Mouse (Mus musculus) adrenal gland, adult 18-20 months (tissue): Measurements from ENCODE around the gene Tmem132d. TPM values are rescaled to one million over a fixed set of nuclear protein-coding genes. Genes with fewer than 3 reads are reported as not detected.
"Not testable (repeated sequence)": the region's sequence is repeated elsewhere in the genome, so short reads cannot be mapped to it uniquely, and the experiment has no call there.

ENCODE experiments used
- DNase-seq, 2 experiments: peaks; one replicate each; pipeline ENCODE4 v3.0.0; 2021 to 2022; ENCODE audit warnings: low spot score in 2 of 2
- total RNA-seq, 2 experiments: library from RNA; stranded (reverse); gene quantifications; 1 replicate in 1 of 2; 2 replicates in 1 of 2; pipeline ENCODE4 v1.2.3; 2021

Tmem132d gene
- total RNA-seq, 2 experiments from 2014 or later, result 0.06 TPM; not detected in 1

DNA sequence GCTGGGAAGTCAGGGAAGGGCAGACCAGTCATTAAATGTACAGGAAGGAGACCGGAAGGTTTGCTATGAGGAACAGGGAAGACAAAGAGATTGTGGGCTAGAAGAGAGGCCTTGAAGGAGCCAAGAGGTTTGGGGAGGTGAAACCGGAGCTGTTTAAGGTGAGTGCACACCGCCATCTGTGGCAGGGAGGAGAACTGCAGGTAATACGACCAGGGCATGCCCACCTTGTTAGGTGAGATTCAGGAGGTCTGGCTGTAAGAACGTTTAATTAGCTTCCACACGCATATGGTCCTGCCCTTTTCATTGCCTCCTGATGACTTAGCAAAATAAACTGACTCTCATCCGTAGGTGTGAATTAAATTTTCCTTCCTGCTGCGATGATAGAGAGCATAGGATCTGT is 485.6 kb downstream of the Tmem132d start:
- peak in 1 of 2 experiments; percentile 9 for DNase-seq

DNA sequence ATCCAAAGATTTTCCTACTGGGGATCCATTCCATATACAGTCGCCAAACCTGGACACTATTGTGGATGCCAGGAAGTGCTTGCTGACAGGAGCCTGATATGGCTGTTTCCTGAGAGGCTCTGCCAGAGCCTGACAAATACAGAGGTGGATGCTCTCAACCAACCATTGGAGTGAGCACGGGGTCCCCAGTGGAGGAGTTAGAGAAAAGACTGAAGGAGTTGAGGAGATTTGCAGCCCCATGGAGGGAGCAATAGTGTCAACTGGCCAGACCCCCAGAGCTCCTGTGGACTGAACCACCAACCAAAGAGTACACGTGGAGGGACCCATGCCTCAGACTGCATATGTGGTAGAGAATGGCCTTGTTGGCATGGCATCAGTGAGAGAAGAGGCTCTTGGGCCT is 490.7 kb downstream of the Tmem132d start:
- DNase-seq, result not testable (repeated sequence)

DNA sequence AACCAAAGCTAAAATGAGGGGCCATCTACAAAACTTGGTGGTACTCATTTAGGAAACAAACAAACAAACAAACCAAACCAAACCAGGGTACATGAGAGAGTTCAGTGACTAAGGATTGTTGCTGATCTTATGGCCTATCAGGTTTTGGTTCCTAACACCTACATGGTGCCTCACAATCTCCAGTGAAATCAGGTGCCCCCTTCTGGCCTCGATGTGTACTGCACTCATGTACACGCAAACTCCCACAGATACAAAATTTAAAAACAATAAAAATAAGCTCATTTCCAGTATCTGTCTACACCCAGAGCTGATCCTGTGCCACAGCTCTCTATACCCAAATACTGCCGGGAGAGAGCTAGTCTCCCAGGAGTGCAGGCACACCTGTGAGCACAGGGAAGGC is 495.0 kb downstream of the Tmem132d start:
- no peak for DNase-seq

DNA sequence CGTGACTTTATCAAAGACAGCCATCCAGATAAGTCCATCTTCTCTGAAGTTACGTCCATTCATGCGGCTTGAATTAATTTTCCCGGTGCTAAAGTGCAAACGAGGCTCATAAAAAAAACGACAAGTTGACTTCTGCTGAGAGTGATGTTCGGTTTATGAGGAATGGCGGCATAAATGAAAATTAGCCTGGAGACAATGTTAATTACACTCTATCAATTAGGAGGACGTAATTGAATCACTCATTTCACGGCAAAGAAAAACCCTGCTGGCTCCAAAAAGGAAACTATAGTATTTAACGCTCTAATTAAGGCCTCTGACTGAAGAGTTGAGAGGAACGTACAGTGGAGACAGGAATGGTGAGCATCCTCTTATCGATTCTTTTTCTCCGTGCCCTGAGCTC is 503.2 kb downstream of the Tmem132d start:
- no peak for DNase-seq

DNA sequence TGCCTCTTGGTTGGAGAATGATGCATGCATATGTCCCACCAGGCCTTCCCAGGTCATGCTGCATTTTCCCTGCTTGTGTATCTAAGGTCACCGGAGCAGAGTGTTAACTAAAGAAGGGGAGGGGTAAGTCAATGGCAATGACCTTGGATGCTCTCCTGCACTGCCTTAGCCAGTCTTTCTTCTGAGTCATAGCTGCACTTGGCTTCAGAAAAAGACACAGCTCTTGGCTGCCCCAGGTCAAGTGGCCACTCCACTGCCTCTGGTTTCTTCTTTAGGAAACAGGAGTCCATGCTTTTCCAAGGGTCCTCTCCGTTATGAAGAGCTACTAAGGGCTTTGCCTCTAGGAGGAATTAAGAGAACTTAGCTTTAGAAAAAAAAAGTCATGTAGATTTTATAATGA is 506.2 kb downstream of the Tmem132d start:
- no peak for DNase-seq

DNA sequence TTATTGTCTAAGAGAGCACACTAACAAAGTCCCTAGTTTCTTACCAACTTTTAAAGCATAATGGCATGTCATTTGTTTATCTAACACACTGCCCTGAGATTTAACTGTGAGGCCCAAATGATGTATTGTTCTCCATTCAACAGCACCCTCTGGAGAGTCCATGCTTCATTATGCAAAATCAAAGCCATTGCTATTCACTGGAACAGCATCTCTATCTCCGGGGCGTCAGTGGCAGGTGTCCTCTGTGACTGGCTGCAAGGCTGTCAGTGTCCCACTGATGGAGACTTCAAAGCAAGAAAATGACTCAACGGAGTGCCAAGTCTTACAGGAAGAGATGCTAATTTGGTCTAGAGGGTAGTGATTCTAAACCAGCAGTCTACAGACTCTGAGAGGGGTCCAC is 508.8 kb downstream of the Tmem132d start:
- DNase-seq, result no peak

DNA sequence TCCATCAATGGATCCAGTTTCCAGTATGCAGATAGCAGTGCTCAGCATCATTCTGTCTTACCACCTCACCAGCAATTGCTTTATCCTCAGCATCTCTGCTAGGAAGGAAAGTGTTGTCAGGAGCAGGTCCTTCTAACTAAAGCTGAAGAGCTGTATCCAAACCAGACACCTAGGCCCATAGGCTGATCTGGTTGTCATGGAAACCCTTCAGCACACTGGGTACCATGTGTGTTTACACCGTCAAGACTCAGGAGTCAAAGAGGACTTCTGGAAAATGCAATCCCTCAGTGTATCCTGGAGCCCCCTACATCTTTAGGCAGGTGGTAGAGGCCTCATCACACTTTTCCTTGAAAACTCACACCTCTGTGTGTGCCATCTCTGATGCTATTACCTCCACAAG is 513.7 kb downstream of the Tmem132d start:
- no peak for DNase-seq

DNA sequence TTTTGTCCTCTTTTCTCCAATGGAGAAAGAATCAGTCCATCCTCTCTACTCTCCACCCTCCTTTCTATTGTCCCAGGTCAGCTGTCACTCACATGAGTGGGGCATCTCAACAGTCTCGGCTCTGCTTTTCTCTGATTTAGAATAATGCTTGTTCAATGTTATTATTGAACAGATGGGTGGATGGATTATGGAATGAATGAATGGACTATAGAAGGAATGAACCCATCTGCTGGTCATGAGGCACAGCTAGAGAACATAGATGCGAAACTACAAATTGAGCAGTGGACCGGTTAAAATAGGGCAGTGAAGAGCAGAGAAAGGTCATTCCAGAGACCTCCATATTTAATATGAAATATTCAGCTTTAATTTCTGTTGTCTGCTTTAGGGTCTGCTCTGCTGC is 514.5 kb downstream of the Tmem132d start:
- DNase-seq, result no peak

DNA sequence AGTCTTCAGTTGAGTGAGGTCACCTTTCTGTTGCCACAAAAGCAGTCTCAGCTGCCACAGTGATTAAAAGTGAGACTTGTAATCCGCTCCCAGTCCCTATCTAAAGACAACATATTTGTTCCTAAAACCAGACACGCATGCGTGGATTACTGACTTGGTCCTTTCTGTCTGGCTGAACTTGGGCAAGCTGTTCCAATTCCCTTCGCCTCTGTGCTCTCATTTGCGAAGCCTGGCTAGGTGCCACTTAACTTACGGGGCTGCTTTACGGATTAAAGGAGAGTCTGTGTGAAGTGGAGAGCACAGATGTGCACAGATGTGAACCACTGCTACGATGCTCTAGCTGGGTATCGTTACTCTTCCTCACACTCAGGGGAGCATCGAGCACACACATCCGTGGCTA is 518.7 kb downstream of the Tmem132d start:
- DNase-seq, result no peak

DNA sequence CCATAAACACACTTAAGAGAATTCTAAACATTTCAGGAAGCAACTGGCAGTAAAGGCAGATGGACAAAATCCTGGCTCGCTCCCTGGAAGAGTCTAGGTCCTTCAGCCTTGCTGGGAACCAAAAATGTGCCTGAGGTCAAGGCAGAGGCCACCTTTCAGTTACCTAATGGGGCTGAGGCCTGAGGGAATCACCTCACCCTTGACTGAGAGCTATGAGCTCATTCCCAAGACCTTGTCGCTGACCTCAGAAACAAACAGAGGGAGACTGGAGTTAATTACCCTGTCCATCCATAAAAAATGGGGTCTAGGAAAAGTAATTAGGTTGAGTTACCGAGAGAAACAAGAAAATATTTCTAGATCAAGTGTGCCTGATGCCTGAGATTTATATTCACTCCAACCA is 521.3 kb downstream of the Tmem132d start:
- no peak for DNase-seq

DNA sequence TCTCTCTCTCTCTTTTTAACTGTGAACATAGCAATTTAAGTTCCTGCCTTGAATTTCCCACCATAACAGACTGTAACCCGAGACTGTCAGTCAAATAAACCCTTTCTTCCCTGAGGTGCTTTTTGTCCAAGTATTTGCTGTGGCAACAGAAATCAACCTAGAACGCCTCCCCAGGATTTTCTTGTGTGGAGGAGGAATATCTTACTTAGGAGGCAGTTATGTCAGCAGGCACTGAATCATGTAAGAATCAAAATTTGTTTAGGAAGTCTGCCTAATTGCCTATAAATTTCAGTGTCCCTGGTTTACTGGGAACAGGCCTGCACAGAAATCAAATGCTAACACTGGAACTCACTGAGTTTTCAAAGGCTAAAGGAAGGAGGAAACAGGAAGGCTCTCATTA is 522.5 kb downstream of the Tmem132d start:
- no peak for DNase-seq

DNA sequence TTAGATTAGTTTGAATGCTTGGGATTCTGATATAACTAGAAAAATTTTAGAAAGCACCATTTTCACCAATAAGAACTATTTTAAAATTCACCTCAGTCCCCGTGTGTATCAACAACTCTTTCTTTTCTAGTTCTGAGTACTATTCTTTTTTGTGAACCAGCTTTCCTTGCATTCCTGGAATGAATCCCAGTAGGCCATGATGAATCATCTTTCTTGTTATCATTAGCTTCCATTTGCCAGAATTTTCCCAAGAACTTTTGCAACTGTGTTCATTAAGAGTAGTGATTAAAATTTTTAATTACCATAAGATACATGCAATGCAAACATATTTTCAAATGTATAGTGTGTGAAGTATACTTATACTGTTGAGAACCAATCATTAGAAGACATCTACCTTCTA is 537.7 kb downstream of the Tmem132d start:
- no peak for DNase-seq

DNA sequence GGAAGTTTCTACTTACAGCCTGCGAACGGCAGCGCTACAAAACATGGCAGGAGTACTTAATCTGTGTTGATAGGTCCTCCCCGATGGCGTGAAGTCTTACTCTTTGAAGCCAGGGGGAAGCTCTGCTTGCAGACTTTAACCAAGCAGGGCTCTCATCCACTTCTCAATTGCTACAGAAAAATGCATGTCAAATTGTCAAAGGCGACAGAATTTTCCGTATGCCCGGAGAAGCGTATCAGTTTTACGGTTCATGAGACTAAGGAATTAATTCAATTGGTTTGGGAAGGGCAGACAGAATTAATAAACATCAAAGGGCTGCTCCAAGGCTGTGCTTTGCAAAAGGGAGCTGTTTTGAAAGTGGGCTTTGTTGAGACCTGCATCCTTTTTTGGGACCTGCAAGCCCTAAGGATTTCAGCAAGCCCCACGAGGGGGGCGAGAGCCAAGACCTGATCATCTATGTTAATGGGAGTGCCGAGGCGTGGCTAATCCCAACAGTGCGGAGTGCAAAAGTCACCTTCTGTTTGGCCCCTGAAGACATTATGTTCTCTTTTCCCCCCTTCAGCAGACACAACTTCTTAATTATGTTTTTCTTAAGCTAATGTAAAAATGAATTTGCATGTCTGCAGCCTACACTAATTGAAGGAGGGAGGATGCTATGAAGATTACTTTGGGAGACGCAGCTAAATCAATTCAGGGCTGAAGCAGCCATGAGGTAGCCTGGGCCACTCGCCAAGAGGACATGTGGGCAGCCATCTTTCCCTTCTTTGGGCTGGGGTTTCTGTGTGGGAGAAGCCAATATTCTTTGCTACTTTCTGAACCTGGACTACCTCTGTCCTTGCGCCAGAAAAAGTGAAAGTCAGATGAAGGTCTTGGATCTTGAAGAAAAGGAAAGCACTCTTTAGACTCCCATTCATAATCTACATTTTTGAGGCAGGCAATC is 547.0 kb downstream of the Tmem132d start:
- DNase-seq, result no peak

DNA sequence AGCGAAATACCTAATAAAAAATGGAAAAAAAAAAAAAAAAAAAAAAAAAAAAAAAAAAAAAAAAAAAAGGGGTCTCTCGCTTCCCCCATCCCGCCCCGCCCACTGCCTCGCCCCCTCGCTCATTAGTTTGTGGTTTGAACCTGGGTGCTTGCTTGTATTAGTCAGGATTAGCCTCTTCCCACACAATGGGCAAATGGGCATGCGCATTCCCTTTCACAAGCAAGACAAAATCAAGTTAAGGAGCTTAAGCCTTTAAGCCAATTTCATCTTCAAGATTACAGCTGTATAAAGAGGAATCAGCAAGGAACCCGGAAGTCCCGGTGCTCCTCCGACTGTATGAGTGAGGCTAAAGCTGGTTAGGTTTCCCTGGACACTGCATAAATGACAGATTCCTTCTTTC is 549.9 kb downstream of the Tmem132d start:
- DNase-seq, result no peak

DNA sequence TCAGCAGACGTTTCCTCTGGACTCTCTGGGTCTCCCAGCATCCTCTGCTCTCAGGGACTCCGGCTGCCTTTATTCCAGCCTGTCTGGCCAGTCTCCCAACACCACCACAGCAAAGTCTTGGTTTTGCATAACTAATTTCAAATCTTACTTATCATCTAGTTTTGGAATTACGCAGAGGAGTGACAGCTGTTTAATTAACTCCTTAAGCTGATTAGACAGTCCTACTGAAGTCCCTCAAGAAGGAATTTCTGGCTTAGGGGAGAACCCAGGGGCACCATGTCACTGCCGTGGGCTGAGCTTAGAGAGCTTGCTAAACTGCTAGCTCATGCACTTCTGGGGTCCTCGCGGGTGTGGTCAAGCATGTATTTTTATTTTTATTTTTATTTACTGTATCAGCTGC is 558.4 kb downstream of the Tmem132d start:
- no peak for DNase-seq

DNA sequence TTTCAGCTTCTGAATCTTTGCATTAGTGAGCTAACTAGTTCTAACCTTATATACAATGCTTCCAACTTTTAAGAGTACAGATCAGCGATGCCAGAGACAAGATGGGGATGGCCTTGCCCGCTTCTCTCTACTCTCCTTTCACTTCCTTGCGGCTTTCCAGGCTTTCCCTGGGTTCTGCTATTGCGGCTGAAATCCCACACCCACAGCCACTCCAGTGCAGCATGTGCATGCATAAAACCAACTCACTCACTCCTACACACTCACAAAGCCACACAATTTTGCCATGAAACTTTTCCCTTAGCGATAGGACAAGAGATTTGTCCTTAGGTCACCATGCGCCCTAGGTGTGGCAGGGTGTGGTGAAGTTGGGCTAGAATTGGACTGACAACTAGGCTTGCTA is 567.7 kb downstream of the Tmem132d start:
- DNase-seq, result no peak

DNA sequence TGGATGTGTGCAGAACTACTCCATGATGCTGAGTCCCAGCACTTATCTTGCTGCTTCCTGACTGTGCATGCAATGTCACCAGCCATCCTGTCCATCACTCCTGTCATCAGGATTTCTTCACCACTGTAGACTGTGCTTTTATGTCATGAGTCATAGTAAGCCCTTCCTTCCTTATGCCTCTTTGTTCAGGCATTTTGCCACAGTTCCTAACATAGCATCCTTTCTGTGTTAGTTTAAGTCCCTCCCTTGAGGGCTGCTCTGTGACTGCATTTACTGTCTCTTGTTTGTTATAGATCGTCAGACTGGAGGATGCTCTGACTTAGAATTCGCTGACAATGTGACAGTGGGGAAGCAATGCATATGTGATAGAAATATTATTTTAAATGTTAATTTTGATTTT is 573.2 kb downstream of the Tmem132d start:
- DNase-seq, result no peak

DNA sequence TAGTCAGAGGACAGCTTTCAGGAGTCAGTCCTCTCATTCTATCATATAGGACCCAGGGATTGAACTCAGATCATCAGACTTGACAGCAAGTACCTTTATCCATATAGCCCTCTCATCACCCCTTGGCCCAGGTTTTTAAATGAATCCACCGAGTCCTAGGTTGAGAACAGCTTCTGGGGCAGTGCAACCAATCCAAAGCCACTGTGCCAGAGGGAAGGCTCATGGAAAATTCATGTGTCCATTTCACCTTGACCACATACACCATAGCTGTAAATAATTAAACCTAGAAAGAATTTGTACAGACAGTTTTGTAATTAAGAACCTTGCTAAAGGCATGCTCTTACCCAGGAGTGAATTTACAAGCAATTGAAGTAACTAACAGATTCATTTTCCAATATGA is 580.6 kb downstream of the Tmem132d start:
- no peak for DNase-seq

DNA sequence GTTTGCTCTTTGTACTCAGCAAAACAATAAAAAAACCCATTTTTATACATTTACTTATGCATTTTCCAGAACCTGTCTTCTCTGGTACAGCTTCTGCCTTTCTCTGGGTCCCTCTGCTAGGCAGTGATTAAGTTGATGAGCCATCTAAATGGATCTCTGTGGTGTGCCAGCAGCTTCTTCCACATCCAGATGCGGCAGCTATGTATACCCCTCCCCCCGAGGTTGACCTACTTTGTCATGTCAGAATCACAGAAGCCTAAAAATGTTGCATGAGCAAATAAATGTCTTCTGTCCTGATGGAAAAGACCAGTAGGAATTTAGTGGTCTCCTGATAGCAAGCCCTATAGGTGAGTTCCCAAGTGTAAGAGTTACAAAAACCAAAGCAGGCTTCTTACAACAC is 601.1 kb downstream of the Tmem132d start:
- DNase-seq, result no peak

DNA sequence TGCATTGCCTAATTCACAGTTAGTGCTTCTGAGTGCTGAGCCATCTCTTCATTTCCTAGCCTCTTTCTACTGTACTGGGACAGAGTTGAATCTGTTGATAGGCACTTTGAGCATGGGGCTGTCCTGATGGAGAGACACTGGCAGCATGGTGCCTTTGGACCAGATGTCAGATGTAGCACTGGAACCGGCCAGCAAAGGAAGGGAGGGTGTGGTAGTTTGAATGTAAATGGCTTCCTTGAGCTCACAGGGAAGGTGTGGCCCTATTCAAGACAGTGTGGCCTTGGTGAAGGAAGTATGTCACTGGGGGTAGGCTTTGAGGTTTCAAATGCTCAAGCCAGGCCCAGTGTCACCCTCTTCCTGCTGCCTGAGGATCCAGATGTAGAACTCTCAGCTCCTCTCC is 602.0 kb downstream of the Tmem132d start:
- no peak for DNase-seq

DNA sequence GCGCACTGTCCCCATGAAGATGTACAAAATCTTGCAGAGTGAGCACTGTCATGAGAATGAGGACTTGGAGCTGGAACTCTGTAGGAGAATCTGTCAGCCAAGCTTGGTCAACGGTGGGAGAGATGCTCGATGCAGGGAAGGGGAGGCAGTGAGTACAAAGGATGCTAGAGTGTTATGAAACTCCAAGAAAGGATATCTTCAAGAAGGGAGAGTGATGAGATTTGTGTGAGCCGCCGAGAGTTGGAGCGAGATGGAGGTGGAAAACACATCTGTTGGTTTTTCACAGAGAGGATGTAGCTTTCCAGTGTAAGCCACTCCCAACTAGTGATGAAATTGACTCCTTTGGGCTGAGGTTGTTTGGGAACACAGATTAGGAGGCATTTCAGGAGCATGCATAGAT is 604.1 kb downstream of the Tmem132d start:
- DNase-seq, result no peak

DNA sequence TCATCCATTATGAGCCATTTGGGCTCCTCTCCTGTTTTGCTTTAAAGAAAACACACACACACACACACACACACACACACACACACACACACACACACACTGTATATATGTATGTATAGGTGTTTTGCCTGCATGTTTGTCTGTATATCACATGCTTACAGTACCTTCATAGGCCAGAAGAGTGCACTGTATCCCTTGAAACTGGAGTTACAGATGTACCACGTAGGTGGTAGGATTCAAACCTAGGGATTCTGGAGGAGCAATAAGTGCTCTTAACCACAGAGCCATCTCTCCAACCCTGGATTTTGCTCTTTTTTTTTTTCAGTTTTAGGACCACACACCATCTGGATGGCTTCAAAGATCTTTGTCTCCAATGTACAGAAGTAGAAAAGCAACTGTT is 610.9 kb downstream of the Tmem132d start:
- DNase-seq, result no peak

DNA sequence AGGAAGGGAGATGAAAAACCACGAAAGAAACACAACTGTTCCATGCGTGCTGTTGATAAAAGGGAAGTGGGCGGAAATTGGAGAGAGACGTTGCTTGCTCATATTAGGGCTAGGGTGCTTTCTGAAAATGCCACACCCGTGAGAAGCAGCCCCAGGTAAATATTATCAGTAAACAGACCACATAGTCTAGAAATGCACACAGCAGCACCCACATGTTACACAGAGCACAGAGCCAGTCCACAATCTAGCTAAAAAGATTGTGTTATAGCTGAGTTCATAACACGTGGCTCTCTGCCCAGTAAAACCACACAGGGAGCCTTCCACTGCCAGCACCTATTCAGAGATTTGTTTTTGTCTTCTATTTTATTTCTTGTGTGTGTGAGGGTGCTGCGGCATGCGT is 617.6 kb downstream of the Tmem132d start:
- no peak for DNase-seq
